ENCODE assay signal across 7 mouse cellular contexts in the genomic region with DNA sequence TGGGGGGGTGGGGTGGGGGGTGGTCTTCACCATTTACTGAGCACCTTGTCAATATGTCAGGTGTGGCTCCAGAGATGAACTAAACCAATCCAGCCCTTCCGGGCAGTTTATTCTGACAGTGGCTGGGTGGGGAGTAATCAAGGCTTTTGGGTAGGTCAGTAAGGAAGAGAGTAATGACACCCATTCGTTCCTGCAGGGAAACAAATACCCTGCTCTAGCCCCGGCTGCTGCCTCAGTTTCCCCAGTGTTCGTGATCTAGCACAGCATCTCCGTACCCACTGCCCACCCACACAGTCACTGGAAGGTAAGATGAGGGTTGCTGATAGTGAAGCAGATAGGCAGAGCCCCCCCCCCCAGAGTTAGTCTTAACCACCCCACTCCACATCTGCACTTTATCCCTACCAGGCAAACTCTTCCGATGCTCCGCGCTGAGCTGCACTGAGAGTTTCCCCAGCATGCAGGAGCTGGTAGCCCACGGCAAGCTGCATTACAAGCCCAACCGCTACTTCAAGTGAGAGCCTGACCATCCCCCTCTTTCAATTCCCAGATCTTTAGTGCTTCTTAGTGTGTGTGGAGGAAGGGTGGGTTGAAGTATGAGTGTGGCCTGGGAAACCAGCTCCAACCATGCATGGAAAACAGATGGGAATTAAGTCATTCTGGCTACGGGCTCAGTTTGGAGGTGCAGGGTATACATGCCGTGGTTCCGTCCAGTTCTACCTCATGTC. TPM values are rescaled to one million over a fixed set of nuclear protein-coding genes. Genes with fewer than 3 reads are reported as not detected.
A peak's percentile ranks its signal among the peaks of the same experiment; 100 is the strongest.
DNase-seq lines count a peak whose midpoint lies in the region; ATAC-seq and TF ChIP-seq lines count a peak whose summit lies in the region.

No protein-coding gene starts in this region.

- no peak overlapping the region for H3K27ac ChIP-seq in lung, embryonic 14.5 days (ENCODE audit: low read depth)
- H3K27ac ChIP-seq in forebrain, embryonic 14.5 days (ENCODE audit: low read depth, low read length): no peak overlapping the region
- H3K27ac ChIP-seq in limb, embryonic 13.5 days: no peak overlapping the region
- no peak overlapping the region for H3K27ac ChIP-seq in olfactory bulb, adult 2 months (ENCODE audit: insufficient read depth, low read depth, low read length)

- peak; percentile 34 for DNase-seq in lung, embryonic 14.5 days
- DNase-seq in lung, adult 2 months: no peak
- no peak for DNase-seq in forebrain, embryonic 14.5 days (ENCODE audit: low spot score)
- no peak for DNase-seq in gastrocnemius, adult 8-10 months (ENCODE audit: low spot score in 2 of 2)
- no peak for DNase-seq in gastrocnemius, adult 18-20 months (ENCODE audit: low spot score)

- H3K4me3 ChIP-seq in lung, embryonic 14.5 days (ENCODE audit: low read depth, low read length): no peak overlapping the region
- no peak overlapping the region for H3K4me3 ChIP-seq in lung, adult 2 months (replicated peaks; ENCODE audit: extremely low read depth, low read depth, low read length)
- no peak overlapping the region for H3K4me3 ChIP-seq in forebrain, embryonic 14.5 days (ENCODE audit: low read depth, low read length)
- no peak overlapping the region for H3K4me3 ChIP-seq in limb, embryonic 13.5 days
- H3K4me3 ChIP-seq in olfactory bulb, adult 2 months (ENCODE audit: insufficient read depth, low read depth, low read length): 0 out of 2 replicates have a peak overlapping the region, but pooled peaks have one; percentile 7

- H3K9ac ChIP-seq in lung, embryonic 14.5 days: peak overlapping the region; percentile 11; the same call in 1 of the 2 replicates
- H3K9ac ChIP-seq in forebrain, embryonic 14.5 days (ENCODE audit: low read length): no peak overlapping the region
- H3K9ac ChIP-seq in limb, embryonic 13.5 days: peak overlapping the region; percentile 13; the same call in 1 of the 2 replicates

- WGBS in lung, embryonic 14.5 days: 70% methylated on average over 13 of the region's 13 CpGs
- WGBS in lung, adult 2 months: 79% methylated on average over 13 of the region's 13 CpGs
- 88% methylated on average over 13 of the region's 13 CpGs for WGBS in forebrain, embryonic 14.5 days
- WGBS in limb, embryonic 13.5 days: 76% methylated on average over 13 of the region's 13 CpGs
- 63% methylated on average over 13 of the region's 13 CpGs for WGBS in olfactory bulb, adult 2 months

- H3K4me2 ChIP-seq in lung, embryonic 14.5 days: peak overlapping the region; percentile 85
- H3K4me2 ChIP-seq in forebrain, embryonic 14.5 days (ENCODE audit: low read length): peak overlapping the region; percentile 72; the same call in 1 of the 2 replicates
- peak overlapping the region; percentile 75 for H3K4me2 ChIP-seq in limb, embryonic 13.5 days (replicated peaks)

- no peaks in the 10 kb centered on the region for H3K27me3 ChIP-seq in lung, embryonic 14.5 days (ENCODE audit: insufficient read depth, low read length)
- H3K27me3 ChIP-seq in forebrain, embryonic 14.5 days (replicated peaks; ENCODE audit: control insufficient read depth, insufficient read depth, low read length): no peaks in the 10 kb centered on the region
- no peaks in the 10 kb centered on the region for H3K27me3 ChIP-seq in limb, embryonic 13.5 days

- H3K4me1 ChIP-seq in lung, embryonic 14.5 days (ENCODE audit: insufficient read depth): peaks cover 12% of the 10 kb centered on the region
- peaks cover 9% of the 10 kb centered on the region for H3K4me1 ChIP-seq in lung, adult 2 months (ENCODE audit: control insufficient read depth, insufficient read depth, low read length)
- H3K4me1 ChIP-seq in forebrain, embryonic 14.5 days (ENCODE audit: control insufficient read depth, insufficient read depth, low read length): peaks cover 9% of the 10 kb centered on the region
- peaks cover 19% of the 10 kb centered on the region for H3K4me1 ChIP-seq in limb, embryonic 13.5 days
- peaks cover 22% of the 10 kb centered on the region for H3K4me1 ChIP-seq in olfactory bulb, adult 2 months (ENCODE audit: control insufficient read depth, insufficient read depth, low read length)

- no peak for TF ChIP-seq POLR2A in lung, adult 2 months (IDR thresholded peaks at IDR 0.05; ENCODE audit: borderline replicate concordance, extremely low read depth, low read depth, low read length)
- no peak for TF ChIP-seq POLR2A in olfactory bulb, adult 2 months (IDR thresholded peaks at IDR 0.05; ENCODE audit: insufficient read depth, low read depth, low read length)

- ATAC-seq in lung, embryonic 14.5 days (ENCODE audit: insufficient read depth): no peak
- no peak for ATAC-seq in forebrain, embryonic 14.5 days
- no peak for ATAC-seq in limb, embryonic 13.5 days (ENCODE audit: low FRiP score, low read depth)

- TF ChIP-seq CTCF in lung, embryonic 14.5 days (IDR thresholded peaks at IDR 0.05; ENCODE audit: low read depth): no peak
- no peak for TF ChIP-seq CTCF in lung, adult 2 months (IDR thresholded peaks at IDR 0.05; ENCODE audit: insufficient read depth, low read length)
- no peak for TF ChIP-seq CTCF in olfactory bulb, adult 2 months (IDR thresholded peaks at IDR 0.05; ENCODE audit: insufficient read depth, low read depth, low read length)

- no peaks in the 10 kb centered on the region for H3K9me3 ChIP-seq in lung, embryonic 14.5 days (ENCODE audit: low read depth, low read length)
- no peaks in the 10 kb centered on the region for H3K9me3 ChIP-seq in forebrain, embryonic 14.5 days (replicated peaks; ENCODE audit: control insufficient read depth, low read length)
- H3K9me3 ChIP-seq in limb, embryonic 13.5 days: no peaks in the 10 kb centered on the region

- H3K36me3 ChIP-seq in lung, embryonic 14.5 days (ENCODE audit: insufficient read depth): peaks cover 19% of the 10 kb centered on the region
- H3K36me3 ChIP-seq in forebrain, embryonic 14.5 days (ENCODE audit: control insufficient read depth, insufficient read depth, low read length): peaks cover 20% of the 10 kb centered on the region
- peaks cover 38% of the 10 kb centered on the region for H3K36me3 ChIP-seq in limb, embryonic 13.5 days

RNA-seq across cellular contexts. Expression of gene Zfp414, which starts 1.4 kb away (rescaled TPM):
- polyA plus RNA-seq in lung, embryonic 14.5 days (2014; fragmentation: Nextera tagmentation; extraction: Ambion mirVana): 68.6 and 74.0 TPM in 2 replicates
- polyA plus RNA-seq in lung, adult 2 months (2012; rRNA removed): 70.2 and 76.4 TPM in 2 replicates
- 93.0 and 97.9 TPM in 2 replicates for polyA plus RNA-seq in forebrain, embryonic 14.5 days (2014; fragmentation: Nextera tagmentation; extraction: Ambion mirVana)
- 51.4 and 53.7 TPM in 2 replicates for polyA plus RNA-seq in limb, embryonic 13.5 days (2015; fragmentation: Nextera tagmentation; extraction: Ambion mirVana)
- polyA plus RNA-seq in olfactory bulb, adult 2 months (2012; ENCODE audit: insufficient read depth, insufficient read length, low replicate concordance, missing spikeins): not detected in 2 replicates
- total RNA-seq in gastrocnemius, adult 8-10 months (2022): 1 to 10 TPM; 4.7 to 8.6 (median 6.3) TPM
- 1 to 10 TPM; 6.1 to 6.3 TPM for total RNA-seq in gastrocnemius, adult 18-20 months (2021)

RNA-seq across cellular contexts. Expression of gene Pram1, which starts 7.5 kb away (rescaled TPM):
- polyA plus RNA-seq in lung, embryonic 14.5 days (2014; fragmentation: Nextera tagmentation; extraction: Ambion mirVana): 0.55 and 1.6 TPM in 2 replicates
- polyA plus RNA-seq in lung, adult 2 months (2012; rRNA removed): 0.06 TPM in 1 of 2 replicates, not detected in the other
- 0.21 and 0.36 TPM in 2 replicates for polyA plus RNA-seq in forebrain, embryonic 14.5 days (2014; fragmentation: Nextera tagmentation; extraction: Ambion mirVana)
- 0.65 and 0.68 TPM in 2 replicates for polyA plus RNA-seq in limb, embryonic 13.5 days (2015; fragmentation: Nextera tagmentation; extraction: Ambion mirVana)
- polyA plus RNA-seq in olfactory bulb, adult 2 months (2012; ENCODE audit: insufficient read depth, insufficient read length, low replicate concordance, missing spikeins): not detected in 2 replicates
- total RNA-seq in gastrocnemius, adult 8-10 months (2022): under 1 TPM in 2 of 4 experiments, not detected in 2; 0.15 to 0.24 TPM
- under 1 TPM in 1 of 2 experiments, not detected in 1; 0.17 TPM for total RNA-seq in gastrocnemius, adult 18-20 months (2021)

RNA-seq across cellular contexts. Expression of gene Hnrnpm, which starts 56.3 kb away (rescaled TPM):
- 407 and 411 TPM in 2 replicates for polyA plus RNA-seq in lung, embryonic 14.5 days (2014; fragmentation: Nextera tagmentation; extraction: Ambion mirVana)
- polyA plus RNA-seq in lung, adult 2 months (2012; rRNA removed): 72.4 and 83.8 TPM in 2 replicates
- 242 and 246 TPM in 2 replicates for polyA plus RNA-seq in forebrain, embryonic 14.5 days (2014; fragmentation: Nextera tagmentation; extraction: Ambion mirVana)
- polyA plus RNA-seq in limb, embryonic 13.5 days (2015; fragmentation: Nextera tagmentation; extraction: Ambion mirVana): 379 and 395 TPM in 2 replicates
- 317 TPM in 1 of 2 replicates, not detected in the other for polyA plus RNA-seq in olfactory bulb, adult 2 months (2012; ENCODE audit: insufficient read depth, insufficient read length, low replicate concordance, missing spikeins)
- 10 to 100 TPM; 37.6 to 69.2 (median 57.2) TPM for total RNA-seq in gastrocnemius, adult 8-10 months (2022)
- total RNA-seq in gastrocnemius, adult 18-20 months (2021): 10 to 100 TPM; 62.1 to 74.1 TPM

Comparison
In these comparisons a context has a peak if more than half of its experiments do, and no peak if none do; other contexts are left out.
1. RNA of gene Zfp414, which starts 1.4 kb away (polyA plus RNA-seq): 93.0 to 97.9 TPM in forebrain, embryonic 14.5 days, 70.2 to 76.4 TPM in lung, adult 2 months, 68.6 to 74.0 TPM in lung, embryonic 14.5 days and 51.4 to 53.7 TPM in limb, embryonic 13.5 days; not detected in olfactory bulb, adult 2 months; every median in the first group is over 10 times any median in the second.
2. Peak in every context shown above with its lines, with median percentiles within 50 percentile points of each other: H3K4me2 ChIP-seq.